Mouse (Mus musculus): ENCODE data around the gene Dgki.

DNA sequence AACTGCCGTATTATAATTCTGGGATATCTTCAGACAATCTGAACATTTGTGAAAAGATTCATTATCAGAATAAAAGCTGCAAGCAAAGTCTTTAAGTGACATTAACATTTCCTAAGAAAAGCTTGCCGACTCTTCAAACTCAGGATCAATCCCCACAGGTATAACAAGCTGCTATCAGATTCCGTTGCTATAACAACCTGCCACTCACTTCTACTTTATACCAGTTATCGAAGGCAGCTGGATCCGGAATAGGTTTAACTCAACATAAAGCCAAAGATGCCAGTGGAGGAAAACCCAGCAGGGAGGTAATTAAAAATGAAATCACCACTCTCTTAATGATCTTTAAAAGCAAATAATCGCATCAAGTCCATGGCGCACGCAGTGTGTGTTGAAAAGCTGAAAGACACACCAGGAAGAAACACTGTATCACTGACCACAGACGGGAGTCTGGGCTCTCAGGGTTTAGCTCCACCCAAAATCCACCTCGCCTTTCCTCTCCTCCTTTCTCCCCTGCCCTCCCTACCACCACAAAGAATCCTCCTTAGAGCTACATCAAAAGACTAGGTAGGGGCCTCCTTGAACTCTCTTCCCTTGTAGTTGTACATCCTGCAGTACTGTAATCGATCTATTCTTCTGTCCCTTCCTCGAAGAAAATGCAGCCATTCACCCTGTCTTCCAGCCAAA, 128.7 kb downstream of the Dgki start:
- TF ChIP-seq POLR2A (IDR thresholded peaks at IDR 0.05; ENCODE audit: insufficient read depth, low read length), result no peak
- no peak for TF ChIP-seq CTCF (IDR thresholded peaks at IDR 0.05; ENCODE audit: low read depth, low read length)
